Mouse (Mus musculus) forelimb bud, embryonic 11.5 days (tissue): ENCODE data around the gene Olfr615.
"Not testable (repeated sequence)": the region's sequence is repeated elsewhere in the genome, so short reads cannot be mapped to it uniquely, and the experiment has no call there.

Source experiments
- DNase-seq: peaks from one replicate; pipeline ENCODE4 v3.0.0-alpha.2; 2012; ENCODE audit warnings: low read depth, low spot score

Gene Olfr615

GRCm38 (mm10) chr7:103555779-103556178 lies at the start of gene Olfr615:
Gene Olfr615 (plus strand): TSS chr7:103556079.
- no peak for DNase-seq

GRCm38 (mm10) chr7:103512022-103512421 lies 43.9 kb upstream of the Olfr615 start, which contains the start of gene Olfr610:
Gene Olfr610 (minus strand): TSS chr7:103512122.
- DNase-seq: no peak

- not testable (repeated sequence) for DNase-seq
Observed at GRCm38 (mm10) chr7:103520746-103521145, 35.1 kb upstream of the Olfr615 start, which contains the start of gene Olfr611. Gene Olfr611 (minus strand): TSS chr7:103520846.

- DNase-seq: not testable (repeated sequence)
Observed at GRCm38 (mm10) chr7:103542617-103543016, 13.3 kb upstream of the Olfr615 start, which contains the start of gene Olfr612. Gene Olfr612 (minus strand): TSS chr7:103542717.

GRCm38 (mm10) chr7:103547774-103548173 lies 8.1 kb upstream of the Olfr615 start, which contains the start of gene Olfr613:
Gene Olfr613 (plus strand): TSS chr7:103548074.
- DNase-seq: no peak

GRCm38 (mm10) chr7:103569043-103569442 lies 13.2 kb downstream of the Olfr615 start, which contains the start of gene Olfr616:
Gene Olfr616 (minus strand): TSS chr7:103569143.
- no peak for DNase-seq

GRCm38 (mm10) chr7:103572761-103573160 lies 16.9 kb downstream of the Olfr615 start, which contains the start of gene Olfr617:
Gene Olfr617 (plus strand): TSS chr7:103573061.
- no peak for DNase-seq

- no peak for DNase-seq
Observed at GRCm38 (mm10) chr7:103589803-103590202, 33.9 kb downstream of the Olfr615 start, which contains the start of gene Olfr618. Gene Olfr618 (plus strand): TSS chr7:103590103.

GRCm38 (mm10) chr7:103600275-103600674 lies 44.4 kb downstream of the Olfr615 start, which contains the start of gene Olfr619:
Gene Olfr619 (plus strand): TSS chr7:103600575.
- no peak for DNase-seq

- no peak for DNase-seq
Observed at GRCm38 (mm10) chr7:103607425-103607824, 51.5 kb downstream of the Olfr615 start.

- no peak for DNase-seq
Observed at GRCm38 (mm10) chr7:103612434-103612833, 56.6 kb downstream of the Olfr615 start, which contains the start of gene Olfr620. Gene Olfr620 (minus strand): TSS chr7:103612534.
